Mouse (Mus musculus): ENCODE measurements at regions not wholly inside any gene's neighbourhood (a gene's known extent, or its start where the extent isn't known, plus 50 kb on each side); places are given as distances from the start of the nearest gene placed in this dataset.
A peak's percentile ranks its signal among the peaks of the same experiment; 100 is the strongest.

GRCm38 (mm10) chr3:128787686-128788085 is 412.0 kb upstream of the Pitx2 start:
- no peak for DNase-seq (ENCODE audit: low spot score)

GRCm38 (mm10) chr3:128795931-128796330 is 403.7 kb upstream of the Pitx2 start:
- no peak for DNase-seq (ENCODE audit: low spot score)

DNA sequence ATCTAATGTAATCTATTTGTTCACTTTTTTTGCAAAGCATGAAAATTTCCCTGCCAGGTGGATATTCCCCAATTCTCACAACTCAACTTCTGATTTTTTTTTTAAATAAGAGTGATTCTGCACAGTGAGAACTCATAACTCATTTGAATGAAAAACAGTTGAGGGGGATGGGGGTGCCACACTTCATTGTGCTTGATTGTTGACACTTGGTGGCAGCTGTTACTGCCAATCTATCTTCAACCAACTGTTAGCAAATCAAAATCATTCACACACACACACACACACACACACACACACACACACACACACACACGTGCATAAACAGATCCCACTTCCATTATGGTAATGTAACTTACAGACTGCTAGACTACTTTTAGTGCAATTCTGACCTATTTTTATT is 401.8 kb upstream of the Pitx2 start:
- no peak for DNase-seq (ENCODE audit: low spot score)

- peak; percentile 21 for DNase-seq (ENCODE audit: low spot score)
These were observed 370.1 kb upstream of the Pitx2 start for GRCm38 (mm10) chr3:128829371-128830160.

DNA sequence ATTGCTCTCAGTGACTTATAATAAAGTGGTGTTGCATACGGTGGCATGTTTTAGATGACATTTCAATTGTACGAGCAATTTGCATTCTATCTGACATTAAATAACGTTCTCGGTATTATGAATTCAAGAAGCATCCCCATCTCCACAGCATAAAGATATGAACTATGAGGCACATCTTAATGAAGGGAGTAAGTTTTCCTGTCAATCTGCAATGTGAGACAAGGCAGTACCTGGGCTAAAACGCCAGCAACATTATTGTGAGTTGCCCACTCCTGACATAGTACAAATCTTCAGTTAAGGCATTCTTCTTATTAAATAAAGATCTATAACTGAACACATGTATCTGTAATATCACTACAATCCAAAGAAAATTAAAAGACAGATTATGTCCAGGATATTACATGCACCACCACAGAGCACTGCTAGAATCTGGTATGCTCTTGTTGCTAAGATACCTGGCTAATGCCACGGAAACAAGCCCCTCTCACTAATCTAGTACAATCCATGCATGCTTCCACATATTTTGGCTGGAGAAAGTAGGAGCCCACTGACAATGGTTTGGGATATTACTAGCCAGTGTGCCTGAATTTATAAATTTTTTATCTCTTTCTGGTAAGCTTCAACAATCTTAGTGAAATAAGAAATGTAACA is 349.2 kb upstream of the Pitx2 start:
- no peak for DNase-seq (ENCODE audit: low spot score)

- DNase-seq (ENCODE audit: low spot score) = peak; percentile 35
These were observed 343.2 kb upstream of the Pitx2 start for GRCm38 (mm10) chr3:128856515-128856914.

DNA sequence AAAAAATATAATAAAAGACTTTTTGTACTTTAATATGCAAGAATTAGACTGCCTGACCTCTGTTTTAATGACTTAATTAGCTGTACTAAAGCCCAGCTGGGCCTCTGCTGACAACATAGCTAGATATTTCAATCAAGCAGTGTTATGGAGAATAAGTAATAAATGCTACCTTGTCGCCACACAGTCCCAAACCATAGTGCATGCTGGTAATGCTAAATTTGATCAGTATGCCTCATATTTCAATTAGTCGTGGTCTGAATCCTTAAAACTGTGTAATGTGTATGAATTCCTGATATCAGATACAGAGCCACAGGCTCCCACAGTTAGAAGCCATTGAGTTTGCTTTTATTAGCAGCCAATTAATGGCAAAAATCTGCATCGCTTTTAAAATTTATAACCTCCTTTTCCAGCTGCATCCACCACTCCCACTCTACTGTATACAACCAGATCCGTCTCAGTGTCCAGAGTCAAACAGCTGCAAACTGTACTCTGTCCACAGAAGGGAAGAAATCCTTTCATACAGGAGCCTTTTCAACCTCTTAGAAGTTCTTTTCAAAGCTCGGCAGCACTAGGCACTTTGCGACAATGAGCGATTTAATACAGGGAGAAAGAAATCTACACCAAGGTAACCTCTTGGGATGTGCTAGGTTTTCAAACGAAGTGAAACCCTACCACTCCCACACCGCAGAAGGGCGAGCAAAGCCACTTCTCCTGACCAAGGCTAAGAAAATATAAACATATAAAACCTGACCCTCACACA is 317.8 kb upstream of the Pitx2 start:
- no peak for DNase-seq (ENCODE audit: low spot score)

DNA sequence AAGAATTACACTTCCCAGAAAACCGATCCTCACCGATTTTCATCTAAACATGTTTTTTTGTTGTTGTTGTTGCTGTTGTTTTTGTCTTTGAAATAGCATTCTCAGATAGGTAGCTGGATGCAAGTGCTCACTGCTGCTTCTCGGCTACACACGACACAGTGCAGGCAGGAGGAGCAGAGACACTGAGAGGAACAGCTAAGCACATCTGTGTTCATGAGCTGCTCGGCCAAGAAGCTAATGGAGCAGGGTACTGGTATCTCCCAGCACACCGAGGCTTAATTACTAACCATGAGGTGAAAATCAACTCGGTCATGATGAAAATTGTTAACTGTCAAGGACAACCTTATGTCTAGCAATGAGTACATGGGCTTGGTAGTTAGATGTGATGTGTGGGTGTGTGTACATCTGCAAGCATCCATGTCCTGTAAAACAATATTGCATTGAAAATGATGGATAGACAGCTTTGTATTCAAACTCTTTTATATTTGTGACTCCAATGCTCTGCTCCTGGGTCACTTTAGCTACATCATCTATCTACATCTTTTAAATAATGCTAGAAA is 316.0 kb upstream of the Pitx2 start:
- no peak for DNase-seq (ENCODE audit: low spot score)

DNA sequence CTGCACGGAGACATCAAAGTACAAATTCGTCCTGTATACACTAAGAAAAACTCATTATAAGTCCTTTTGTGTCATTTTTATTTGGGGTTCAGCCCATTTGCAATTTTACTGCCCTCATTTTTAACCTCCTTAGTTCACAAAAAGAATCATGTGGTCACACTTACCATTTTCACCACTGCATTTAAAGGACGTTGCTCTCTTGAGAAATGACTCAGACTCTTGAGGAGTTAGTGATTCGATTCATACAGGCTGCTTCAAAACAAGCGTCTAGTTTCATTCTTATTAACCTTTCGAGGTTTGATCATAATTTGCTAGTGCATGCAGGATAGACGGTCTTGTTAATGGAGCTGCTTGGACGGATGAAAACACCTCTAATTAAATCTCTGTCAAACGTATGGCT is 313.0 kb upstream of the Pitx2 start:
- DNase-seq (ENCODE audit: low spot score) = no peak

DNA sequence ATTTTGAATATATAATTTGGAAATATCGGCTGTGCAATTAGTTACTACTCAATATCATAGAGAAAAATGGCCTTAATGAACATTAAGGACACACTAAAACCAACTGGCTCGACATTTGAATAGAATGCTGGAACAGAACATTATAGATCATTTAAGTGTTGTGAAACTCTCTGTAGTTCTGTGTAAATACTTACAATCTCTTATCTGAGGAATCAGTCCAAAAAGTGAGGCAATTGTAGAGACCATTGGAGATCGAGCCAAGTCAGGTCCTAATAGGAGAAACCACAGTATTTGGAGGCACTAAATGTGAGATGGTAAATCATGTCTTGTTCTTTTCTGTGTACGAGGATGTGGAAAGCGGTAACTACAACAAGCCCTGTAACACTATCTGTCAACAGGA is 308.6 kb upstream of the Pitx2 start:
- no peak for DNase-seq (ENCODE audit: low spot score)

DNA sequence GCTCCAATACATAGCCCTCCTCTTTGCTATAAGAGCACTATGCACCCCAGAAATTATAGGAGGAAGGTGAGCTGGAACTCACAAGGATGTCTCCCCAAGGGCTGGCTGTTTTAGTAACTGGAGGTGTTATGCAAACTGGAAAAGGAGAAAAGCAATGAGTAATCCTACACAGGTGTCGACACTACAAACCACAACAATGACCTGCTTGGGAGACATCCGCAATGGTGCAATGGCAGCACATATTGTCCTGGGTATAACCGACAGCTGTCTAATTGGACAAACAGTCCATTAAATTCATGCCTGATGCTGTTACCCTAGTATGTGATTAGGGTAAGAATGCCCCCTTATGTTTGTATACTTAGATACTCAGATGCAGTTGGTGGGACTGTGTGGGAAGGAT is 303.1 kb upstream of the Pitx2 start:
- DNase-seq (ENCODE audit: low spot score) = no peak

DNA sequence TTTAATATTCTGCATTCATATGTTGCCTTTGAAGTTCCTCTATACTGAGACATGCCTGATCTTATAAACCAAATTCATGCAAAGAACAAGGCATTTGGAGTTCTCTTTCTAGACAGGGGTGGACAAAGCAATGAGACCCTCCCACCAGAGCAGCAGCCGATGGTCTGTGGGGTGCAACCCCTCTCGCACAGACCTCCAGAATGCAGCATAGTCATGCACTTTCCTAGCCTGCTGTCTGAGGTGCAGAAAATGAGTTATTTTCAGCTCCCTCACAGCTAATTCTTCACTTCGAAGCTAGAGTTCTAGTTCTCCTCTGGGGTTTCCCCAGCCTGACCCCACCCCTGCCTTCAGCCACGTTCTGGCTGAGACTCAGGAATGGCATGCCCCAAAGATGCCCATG is 288.6 kb upstream of the Pitx2 start:
- no peak for DNase-seq (ENCODE audit: low spot score)

DNA sequence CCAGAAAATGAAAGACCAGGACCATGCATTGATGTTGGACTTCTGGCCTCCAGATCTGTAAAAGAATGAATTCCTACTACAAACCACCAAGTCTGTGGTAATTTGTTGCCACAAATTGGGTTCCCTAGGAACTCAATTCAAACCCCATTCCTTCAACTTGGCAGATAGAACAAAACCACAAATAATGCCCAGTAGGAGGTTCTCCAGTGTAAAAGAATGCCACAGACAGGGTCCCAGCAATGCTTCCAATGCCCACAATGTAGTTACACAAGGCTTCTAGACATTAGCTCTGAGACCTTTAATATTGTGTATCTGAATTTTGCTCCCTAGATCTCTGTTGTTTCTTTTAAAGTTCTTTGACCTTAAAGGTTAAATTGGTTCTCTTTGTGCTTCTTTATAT is 278.2 kb upstream of the Pitx2 start:
- no peak for DNase-seq (ENCODE audit: low spot score)

DNA sequence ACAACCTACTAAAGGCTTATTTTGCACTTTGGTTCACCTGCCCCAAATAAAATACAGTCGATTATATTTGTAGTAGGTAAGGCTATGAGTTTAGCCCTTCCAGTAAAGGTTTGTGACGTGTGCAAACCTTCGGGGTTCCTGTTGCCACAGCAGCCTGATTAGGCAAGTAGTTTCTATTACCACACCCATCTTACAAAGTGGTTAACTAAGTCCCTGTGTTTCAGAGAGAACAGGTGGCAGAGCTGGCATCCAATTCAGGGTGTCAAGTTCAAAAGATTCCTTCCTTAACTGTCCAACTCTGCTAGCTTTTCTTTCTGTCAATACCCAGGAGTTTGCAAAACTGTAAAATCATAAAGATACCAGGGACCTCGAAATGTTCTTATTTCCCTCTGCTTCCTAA is 277.5 kb upstream of the Pitx2 start:
- no peak for DNase-seq (ENCODE audit: low spot score)

GRCm38 (mm10) chr3:128938536-128938935 is 261.1 kb upstream of the Pitx2 start:
- peak; percentile 24 for DNase-seq (ENCODE audit: low spot score)

GRCm38 (mm10) chr3:128941156-128941555 is 258.5 kb upstream of the Pitx2 start:
- no peak for DNase-seq (ENCODE audit: low spot score)

DNA sequence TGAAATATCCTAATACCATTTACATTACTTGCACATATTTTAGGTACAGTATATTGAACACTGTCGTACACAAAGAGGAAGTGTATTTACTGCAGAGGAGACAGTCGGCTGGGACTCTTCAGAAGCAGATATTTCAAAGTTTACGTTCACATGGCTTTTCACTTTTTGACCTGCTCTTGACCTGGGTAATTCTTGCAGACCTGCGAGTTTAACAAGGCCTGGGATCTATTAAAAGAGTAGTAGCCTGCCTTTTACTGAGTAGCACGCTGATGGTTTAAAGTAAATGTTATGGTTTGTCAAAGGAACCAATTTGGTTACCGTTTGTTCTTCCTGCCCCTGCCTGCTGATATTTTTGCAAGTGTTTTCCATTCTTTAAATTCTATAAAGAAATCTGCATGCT is 255.0 kb upstream of the Pitx2 start:
- peak; percentile 45 for DNase-seq (ENCODE audit: low spot score)

- DNase-seq (ENCODE audit: low spot score) = no peak
These were observed 244.8 kb upstream of the Pitx2 start for GRCm38 (mm10) chr3:128954886-128955285.

DNA sequence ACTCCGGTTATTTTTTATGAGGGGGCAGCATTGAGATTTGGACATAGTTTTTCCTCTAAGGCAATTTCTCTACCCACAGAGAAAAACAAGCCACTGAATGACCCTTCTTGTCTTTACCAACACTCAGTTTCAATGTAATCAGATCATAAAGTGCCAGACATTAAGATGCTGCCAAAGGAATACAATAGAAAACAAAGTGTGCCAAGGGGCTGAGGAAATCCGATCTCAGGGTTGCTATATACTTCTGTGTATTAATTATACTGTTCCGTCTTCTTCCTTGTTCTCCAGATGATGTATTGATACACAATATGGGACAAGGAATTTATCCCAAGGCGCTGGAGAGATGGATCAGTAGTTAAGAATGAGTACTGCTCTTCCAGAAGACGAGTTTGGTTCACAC is 222.9 kb upstream of the Pitx2 start:
- no peak for DNase-seq (ENCODE audit: low spot score)

- no peak for DNase-seq (ENCODE audit: low spot score)
These were observed 209.3 kb upstream of the Pitx2 start for GRCm38 (mm10) chr3:128990183-128990912.

- no peak for DNase-seq (ENCODE audit: low spot score)
These were observed 196.8 kb upstream of the Pitx2 start for GRCm38 (mm10) chr3:129002866-129003265.

- DNase-seq (ENCODE audit: low spot score) = no peak
These were observed 195.6 kb upstream of the Pitx2 start for GRCm38 (mm10) chr3:129004085-129004484.
